Mouse (Mus musculus) left cerebral cortex, postnatal 36 days (tissue): Measurements from ENCODE around the gene Extl1. TPM values are rescaled to one million over a fixed set of nuclear protein-coding genes. Genes with fewer than 3 reads are reported as not detected.

ENCODE experiments used
- DNase-seq, 2 experiments: peaks; one replicate each; pipeline ENCODE4 v3.0.0; 2021 to 2022; ENCODE audit warnings: low spot score in 2 of 2, mixed read lengths in 1 of 2
- intact Hi-C: fragments of 180-260 bp; cut with DNase I; formaldehyde crosslinking; loops from one replicate; pipeline ENCODE4 v1.15.1; 2025
- total RNA-seq, 2 experiments: library from RNA; stranded (reverse); gene quantifications; 2 replicates each; pipeline ENCODE4 v1.2.3; 2021

Gene Extl1
- total RNA-seq, 2 experiments from 2014 or later: 46.2 to 60.6 TPM

- intact Hi-C loops: no loop called here
- DNase-seq: no peak
These were observed 56.7 kb downstream of the Extl1 start for GRCm38 (mm10) chr4:134326859-134327530.

- DNase-seq: no peak
- intact Hi-C loops: no loop called here
These were observed 59.0 kb downstream of the Extl1 start for GRCm38 (mm10) chr4:134324655-134325054.

GRCm38 (mm10) chr4:134321524-134321923, 62.1 kb downstream of the Extl1 start:
- no peak for DNase-seq
- intact Hi-C loops: no loop called here

- intact Hi-C loops: no loop called here
- DNase-seq: no peak
These were observed 64.0 kb downstream of the Extl1 start for GRCm38 (mm10) chr4:134319674-134320073.

- intact Hi-C loops: no loop called here
- DNase-seq: no peak
These were observed 64.6 kb downstream of the Extl1 start for GRCm38 (mm10) chr4:134319074-134319473.

- DNase-seq: no peak
- intact Hi-C loops: no loop called here
These were observed 67.3 kb downstream of the Extl1 start for GRCm38 (mm10) chr4:134316390-134316789.

- intact Hi-C loops: no loop called here
- DNase-seq: no peak
These were observed 68.2 kb downstream of the Extl1 start for GRCm38 (mm10) chr4:134315470-134315869.

- DNase-seq: no peak
- intact Hi-C loops: no loop called here
These were observed 68.8 kb downstream of the Extl1 start, which contains the start of gene Trim63 for GRCm38 (mm10) chr4:134314876-134315275. Trim63 (plus strand) TSS chr4:134315120.

GRCm38 (mm10) chr4:134314081-134314655, 69.5 kb downstream of the Extl1 start:
- intact Hi-C loops: no loop called here
- DNase-seq: no peak

- intact Hi-C loops: no loop called here
- DNase-seq: no peak
These were observed 70.7 kb downstream of the Extl1 start for GRCm38 (mm10) chr4:134312901-134313300.

GRCm38 (mm10) chr4:134312341-134312740, 71.3 kb downstream of the Extl1 start:
- DNase-seq: no peak
- intact Hi-C loops: no loop called here

GRCm38 (mm10) chr4:134311784-134312183, 71.9 kb downstream of the Extl1 start:
- intact Hi-C loops: no loop called here

GRCm38 (mm10) chr4:134310656-134311055, 73.0 kb downstream of the Extl1 start:
- DNase-seq: no peak
- intact Hi-C loops: no loop called here

More at GRCm38 (mm10) chr4:134311784-134312183, 71.9 kb downstream of the Extl1 start:
- DNase-seq: no peak

- intact Hi-C loops: no loop called here
- DNase-seq: no peak
These were observed 73.5 kb downstream of the Extl1 start for GRCm38 (mm10) chr4:134310106-134310505.

- intact Hi-C loops: loop anchor here (5.0 kb wide), 1 partner anchor 45 kb away; no protein-coding TSS in a partner anchor
- peak; percentile 42 to 52 for DNase-seq
These were observed 76.1 kb downstream of the Extl1 start for GRCm38 (mm10) chr4:134307367-134308072.

- no peak for DNase-seq
- intact Hi-C loops: loop anchor here (5.0 kb wide), 1 partner anchor 45 kb away; no protein-coding TSS in a partner anchor
These were observed 76.7 kb downstream of the Extl1 start for GRCm38 (mm10) chr4:134306963-134307362.

Other genes with a start within 250 kb of the Extl1 start
- gene Cep85, start 196.7 kb downstream of the Extl1 start, total RNA-seq: 10 to 100 TPM; 14.3 to 18.3 TPM
- gene Gm7534, start 180.8 kb downstream of the Extl1 start, total RNA-seq: not detected
- not detected for gene Catsper4, start 156.5 kb downstream of the Extl1 start, total RNA-seq
- under 1 TPM; 0.27 to 0.66 TPM for gene Cnksr1, start 145.5 kb downstream of the Extl1 start, total RNA-seq
- under 1 TPM in 1 of 2 experiments, not detected in 1; 0.47 TPM for gene E130218I03Rik, start 140.2 kb downstream of the Extl1 start, total RNA-seq
- 10 to 100 TPM in 1 of 2 experiments, 1 to 10 TPM in 1; 9.2 to 13.2 TPM for gene Zfp593, start 138.3 kb downstream of the Extl1 start, total RNA-seq
- gene Gm30191, start 136.9 kb downstream of the Extl1 start, total RNA-seq: not detected
- 1 to 10 TPM; 2.8 to 3.4 TPM for gene Grrp1, start 129.7 kb downstream of the Extl1 start, total RNA-seq
- 10 to 100 TPM; 18.1 to 21.6 TPM for gene Pdik1l, start 96.0 kb downstream of the Extl1 start, total RNA-seq
- gene Trim63, start 68.7 kb downstream of the Extl1 start, total RNA-seq: under 1 TPM; 0.22 to 0.27 TPM
- not detected for gene Slc30a2, start 40.7 kb downstream of the Extl1 start, total RNA-seq
- 1 to 10 TPM; 6.7 to 7.5 TPM for gene Pafah2, start 12.5 kb upstream of the Extl1 start, total RNA-seq
- gene Stmn1, start 84.5 kb upstream of the Extl1 start, total RNA-seq: 1,000 to 10,000 TPM; 1,022 to 1,141 TPM
- gene Paqr7, start 112.8 kb upstream of the Extl1 start, total RNA-seq: 10 to 100 TPM; 56.5 to 65.6 TPM
- under 1 TPM in 1 of 2 experiments, not detected in 1; 0.32 TPM for gene Aunip, start 127.1 kb upstream of the Extl1 start, total RNA-seq
- gene Mtfr1l, start 151.5 kb upstream of the Extl1 start, total RNA-seq: 10 to 100 TPM; 61.9 to 70.2 TPM
- gene Selenon, start 168.3 kb upstream of the Extl1 start, total RNA-seq: 10 to 100 TPM; 19.6 to 21.2 TPM